Mouse (Mus musculus) stomach, embryonic 14.5 days (tissue): ENCODE results near the gene Sorcs2. TPM values are rescaled to one million over a fixed set of nuclear protein-coding genes. Genes with fewer than 3 reads are reported as not detected.

Experiments used
- ATAC-seq: fragments of 200-750 bp; cut with Nextera tagmentation; 2 replicates; pipeline ENCODE4 v1.8.0; 2017; ENCODE audit warnings: low read depth, moderate TSS enrichment; ENCODE audit not compliant: insufficient number of reproducible peaks, insufficient read depth, low FRiP score
- H3K27ac ChIP-seq: fragments of 300-500 bp; sonication (generic); 2 replicates; pipeline ENCODE4 v1.5.1; 2014; ENCODE audit warnings: mild to moderate bottlenecking, low read length, moderate library complexity, mixed read lengths
- H3K27me3 ChIP-seq: fragments of 300-500 bp; sonication (generic); 2 replicates; pipeline ENCODE4 v1.6.1; 2014; ENCODE audit warnings: low read length, control low read depth, mixed read lengths; ENCODE audit not compliant: control insufficient read depth, insufficient read depth
- H3K36me3 ChIP-seq: fragments of 300-500 bp; sonication (generic); 2 replicates; pipeline ENCODE4 v1.6.1; 2014; ENCODE audit warnings: mild to moderate bottlenecking, control low read depth, low read length, moderate library complexity, mixed read lengths; ENCODE audit not compliant: control insufficient read depth, insufficient read depth
- H3K4me1 ChIP-seq: fragments of 300-500 bp; sonication (generic); 2 replicates; pipeline ENCODE4 v1.6.1; 2014; ENCODE audit warnings: low read length, control low read depth, mixed read lengths; ENCODE audit not compliant: control insufficient read depth, insufficient read depth
- H3K4me2 ChIP-seq: fragments of 300-500 bp; sonication (generic); replicated peaks from 2 replicates; pipeline ENCODE4 v1.6.1; 2014; ENCODE audit warnings: low read depth, low read length, control low read depth
- H3K4me3 ChIP-seq: fragments of 300-500 bp; sonication (generic); 2 replicates; pipeline ENCODE4 v1.5.1; 2014; ENCODE audit warnings: low read depth, low read length, control low read depth
- H3K9ac ChIP-seq: fragments of 300-500 bp; sonication (generic); replicated peaks from 2 replicates; pipeline ENCODE4 v1.6.1; 2014; ENCODE audit warnings: low read depth, mild to moderate bottlenecking, control low read depth, low read length, moderate library complexity, mixed read lengths
- H3K9me3 ChIP-seq: fragments of 300-500 bp; sonication (generic); 2 replicates; pipeline ENCODE4 v1.6.1; 2016; ENCODE audit warnings: low read depth, low read length, control low read depth; ENCODE audit not compliant: control insufficient read depth
- WGBS: fragments of 180-500 bp; shearing (Covaris S2); extraction: QIAGEN DNeasy Blood & Tissue Kit; methylation state at CpG from one replicate; pipeline ENCODE4 v1.1.7; 2014; 5-methylcytosine and 5-hydroxymethylcytosine counted together
- microRNA-seq: library from miRNA; unstranded; fragments of <30 nt; microRNA quantifications from one replicate; pipeline ENCODE4, GENCODE M21; 2016
- polyA plus RNA-seq: library from polyadenylated mRNA; unstranded; fragments of >200 nt; fragmentation: Nextera tagmentation; extraction: Ambion mirVana; gene quantifications from 2 replicates; pipeline ENCODE4 v1.2.1, GENCODE M21; 2014

Sorcs2 gene
- polyA plus RNA-seq, 1 experiment from 2014 or later, result 14.5 TPM

GRCm38 (mm10) chr5:35969857-35970256 lies 428.1 kb downstream of the Sorcs2 start:
- H3K4me2 ChIP-seq, result no peak overlapping the region
- no peaks in the 10 kb centered on the region for H3K9me3 ChIP-seq
- peaks cover 42% of the 10 kb centered on the region for H3K4me1 ChIP-seq
- peaks cover 14% of the 10 kb centered on the region; the same call in 1 of the 2 replicates for H3K36me3 ChIP-seq
- no peak overlapping the region for H3K9ac ChIP-seq
- H3K27me3 ChIP-seq, result no peaks in the 10 kb centered on the region
- WGBS, result 56% methylated on average over 3 of the region's 3 CpGs
- no peak for ATAC-seq
- peak overlapping the region; percentile 59; the same call in 1 of the 2 replicates for H3K27ac ChIP-seq
- no peak overlapping the region for H3K4me3 ChIP-seq

Small RNA genes lying within 50 kb of the gene (microRNA-seq; reads per million reads assigned to microRNA genes)
- gene Mir7689, result 14.3 reads per million, percentile 24 among the genes with 10 or more reads in this experiment

Other genes with a start within 250 kb of the Sorcs2 start
- 2.4 and 3.3 TPM in 2 replicates for gene Psapl1, start 194.1 kb downstream of the Sorcs2 start, polyA plus RNA-seq
- 53.1 and 55.3 TPM in 2 replicates for gene Grpel1, start 66.9 kb upstream of the Sorcs2 start, polyA plus RNA-seq
- 3.6 and 4.5 TPM in 2 replicates for gene Tada2b, start 86.1 kb upstream of the Sorcs2 start, polyA plus RNA-seq
- gene Ccdc96, start 86.4 kb upstream of the Sorcs2 start, polyA plus RNA-seq, result 0.29 and 0.38 TPM in 2 replicates
- gene Tbc1d14, start 195.1 kb upstream of the Sorcs2 start, polyA plus RNA-seq, result 41.8 and 42.0 TPM in 2 replicates